15 mouse cellular contexts compared by ENCODE assay signal in the genomic region with DNA sequence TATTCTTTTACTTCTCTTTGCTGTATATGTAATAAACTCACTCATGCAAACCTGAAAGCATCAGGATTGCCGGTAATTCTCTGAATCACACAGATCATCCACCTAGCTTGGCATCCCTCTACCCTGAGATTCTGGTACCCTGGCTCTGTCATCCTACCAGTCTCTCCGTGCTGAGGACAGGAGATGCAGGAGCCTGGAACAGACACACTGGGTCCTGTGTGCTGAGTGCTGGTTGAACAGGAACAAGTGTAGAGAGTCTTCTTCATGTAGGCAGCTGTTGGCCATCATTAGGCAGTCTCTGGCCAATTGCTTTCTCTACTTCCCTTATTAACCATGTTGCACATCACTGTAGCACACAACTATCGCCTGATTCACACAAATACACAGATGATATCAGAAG.
"Had no signal": no experiment of that assay in that cellular context is flagged by ENCODE, and none has a peak within 500 bp of the region (broad histone marks: within the 10 kb centered on the region; RNA-seq: fewer than 3 reads in every experiment).

No protein-coding gene starts in this region.

- DNase-seq: right cerebral cortex, adult 18-20 months; right cerebral cortex, postnatal 14 days; right cerebral cortex, postnatal 25 days; right cerebral cortex, postnatal 4 days; spleen, adult 18-20 months; thymus, adult 18-20 months; thymus, adult 2 months; thymus, postnatal 14 days; thymus, postnatal 25 days; thymus, postnatal 36 days; thymus, postnatal 4 days had no signal

- H3K9ac ChIP-seq: neural tube, embryonic 13.5 days; neural tube, embryonic 15.5 days; stomach, embryonic 15.5 days had no signal

- H3K4me1 ChIP-seq: neural tube, embryonic 13.5 days; neural tube, embryonic 15.5 days; stomach, embryonic 15.5 days had no signal

- H3K27me3 ChIP-seq: neural tube, embryonic 13.5 days; neural tube, embryonic 15.5 days; stomach, embryonic 15.5 days had no signal

- H3K9me3 ChIP-seq: neural tube, embryonic 13.5 days; neural tube, embryonic 15.5 days; stomach, embryonic 15.5 days had no signal

- H3K36me3 ChIP-seq: neural tube, embryonic 13.5 days; neural tube, embryonic 15.5 days; stomach, embryonic 15.5 days had no signal

- H3K27ac ChIP-seq: neural tube, embryonic 13.5 days; neural tube, embryonic 15.5 days; stomach, embryonic 15.5 days; stomach, postnatal 0 days had no signal

- H3K4me2 ChIP-seq: neural tube, embryonic 13.5 days; neural tube, embryonic 15.5 days; stomach, embryonic 15.5 days had no signal

- H3K4me3 ChIP-seq: neural tube, embryonic 13.5 days; neural tube, embryonic 15.5 days; stomach, embryonic 15.5 days had no signal
